Mouse (Mus musculus) intestine, embryonic 16.5 days (tissue): ENCODE measurements around the gene Bnipl. TPM values are rescaled to one million over a fixed set of nuclear protein-coding genes. Genes with fewer than 3 reads are reported as not detected.
A peak's percentile ranks its signal among the peaks of the same experiment; 100 is the strongest.

Source experiments
- ATAC-seq: fragments of 200-750 bp; cut with Nextera tagmentation; 2 replicates; pipeline ENCODE4 v1.8.0; 2017; ENCODE audit warnings: moderate TSS enrichment, moderate library complexity
- H3K27ac ChIP-seq: fragments of 300-500 bp; sonication (generic); 2 replicates; pipeline ENCODE4 v1.5.1; 2014; ENCODE audit warnings: mild to moderate bottlenecking, low read length
- H3K27me3 ChIP-seq: fragments of 300-500 bp; sonication (generic); replicated peaks from 2 replicates; pipeline ENCODE4 v1.6.1; 2014; ENCODE audit warnings: low read length, control low read depth, mixed read lengths; ENCODE audit not compliant: control insufficient read depth, insufficient read depth
- H3K36me3 ChIP-seq: fragments of 300-500 bp; sonication (generic); 2 replicates; pipeline ENCODE4 v1.6.1; 2014; ENCODE audit warnings: low read length, control low read depth; ENCODE audit not compliant: control insufficient read depth, insufficient read depth
- H3K4me1 ChIP-seq: fragments of 300-500 bp; sonication (generic); 2 replicates; pipeline ENCODE4 v1.6.1; 2014; ENCODE audit warnings: low read length, control low read depth, mixed read lengths; ENCODE audit not compliant: control insufficient read depth, insufficient read depth
- H3K4me2 ChIP-seq: fragments of 300-500 bp; sonication (generic); 2 replicates; pipeline ENCODE4 v1.6.1; 2014; ENCODE audit warnings: low read depth, low read length, control low read depth
- H3K4me3 ChIP-seq: fragments of 300-500 bp; sonication (generic); 2 replicates; pipeline ENCODE4 v1.5.1; 2014; ENCODE audit warnings: mild to moderate bottlenecking, low read length
- H3K9ac ChIP-seq: fragments of 300-500 bp; sonication (generic); 2 replicates; pipeline ENCODE4 v1.6.1; 2014; ENCODE audit warnings: low read depth, low read length
- H3K9me3 ChIP-seq: fragments of 300-500 bp; sonication (generic); 2 replicates; pipeline ENCODE4 v1.6.1; 2016; ENCODE audit warnings: low read length, control low read depth; ENCODE audit not compliant: control insufficient read depth
- WGBS: fragments of 180-500 bp; shearing (Covaris S2); extraction: QIAGEN DNeasy Blood & Tissue Kit; methylation state at CpG from one replicate; pipeline ENCODE4 v1.1.7; 2014; 5-methylcytosine and 5-hydroxymethylcytosine counted together
- polyA plus RNA-seq: library from polyadenylated mRNA; unstranded; fragments of >200 nt; fragmentation: Nextera tagmentation; extraction: Ambion mirVana; gene quantifications from 2 replicates; pipeline ENCODE4 v1.2.1, GENCODE M21; 2015

Gene Bnipl
- polyA plus RNA-seq, 1 experiment from 2014 or later, result 0.72 TPM

DNA sequence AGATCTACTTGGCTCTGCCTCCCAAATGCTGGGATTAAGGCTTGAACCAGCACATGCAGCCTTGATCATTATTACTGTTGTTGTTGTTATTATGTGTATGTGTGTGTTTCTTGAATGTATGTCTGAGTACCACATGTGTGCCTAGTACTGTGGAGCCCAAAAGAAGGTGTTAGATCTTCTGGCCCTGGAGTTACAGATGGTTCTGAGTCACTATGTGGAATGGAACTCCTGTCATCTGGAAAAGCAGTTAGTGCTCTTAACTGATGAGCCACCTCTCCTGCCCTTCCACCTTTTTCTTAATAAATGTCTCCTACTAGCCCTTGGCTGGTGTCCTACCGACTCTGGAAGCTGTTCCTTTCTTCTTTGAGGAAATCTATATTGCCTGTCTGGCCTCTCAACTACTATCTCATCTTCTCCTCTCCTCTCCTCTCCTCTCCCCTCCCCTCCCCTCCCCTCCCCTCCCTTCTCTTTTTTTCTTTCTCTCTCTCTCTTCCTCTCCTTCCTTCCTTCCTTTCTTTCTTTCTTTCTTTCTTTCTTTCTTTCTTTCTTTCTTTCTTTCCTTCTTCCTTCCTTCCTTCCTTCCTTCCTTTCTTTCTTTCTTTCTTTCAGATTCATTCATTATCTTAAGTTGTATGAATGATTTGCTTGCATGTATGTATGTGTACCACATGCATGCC, 3.2 kb downstream of the Bnipl start:
- H3K27ac ChIP-seq, result no peak overlapping the region
- WGBS, result 63% methylated on average over 1 of the region's 1 CpGs
- H3K4me1 ChIP-seq, result peaks cover 4% of the 10 kb centered on the region; the same call in 1 of the 2 replicates
- no peaks in the 10 kb centered on the region for H3K9me3 ChIP-seq
- H3K4me3 ChIP-seq, result no peak overlapping the region
- H3K9ac ChIP-seq, result no peak overlapping the region
- ATAC-seq, result no peak
- no peaks in the 10 kb centered on the region for H3K27me3 ChIP-seq
- no peaks in the 10 kb centered on the region for H3K36me3 ChIP-seq
- H3K4me2 ChIP-seq, result no peak overlapping the region

DNA sequence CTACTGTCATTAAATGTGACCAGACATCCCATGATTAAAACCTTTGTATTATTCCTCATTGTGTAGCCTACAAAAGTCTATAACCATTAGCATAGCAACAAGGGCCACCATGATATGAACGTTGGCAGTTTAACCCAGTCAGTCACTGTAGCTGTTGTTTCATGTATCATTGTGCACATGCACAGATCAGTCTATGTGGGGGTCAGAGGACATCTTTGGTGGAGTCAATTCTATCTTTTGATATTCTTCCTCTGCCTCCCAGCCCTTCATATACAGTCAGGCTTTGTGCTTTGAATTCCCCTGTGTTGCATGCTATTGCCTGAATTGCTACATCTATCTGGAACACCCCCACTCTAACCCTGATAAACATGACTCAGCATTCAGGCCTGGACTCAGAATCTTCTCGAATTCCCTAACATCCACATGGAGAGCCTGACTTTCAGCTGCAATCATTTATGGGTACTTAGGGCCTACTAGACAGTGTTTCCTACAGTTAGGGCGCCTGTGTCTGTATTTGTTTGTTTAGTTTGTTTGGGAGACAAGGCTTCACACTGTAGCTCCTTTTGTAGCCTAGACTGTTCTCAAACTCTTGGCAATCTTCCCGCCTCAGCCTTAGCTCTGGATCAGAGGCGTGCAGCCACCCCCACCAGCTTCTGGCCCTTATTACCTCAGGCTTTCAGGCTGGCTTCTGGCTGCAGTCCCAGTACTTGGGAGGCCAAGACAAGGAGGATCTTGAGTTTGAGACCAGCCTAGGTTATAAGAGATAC, 4.3 kb downstream of the Bnipl start:
- H3K9me3 ChIP-seq, result no peaks in the 10 kb centered on the region
- no peak overlapping the region for H3K4me3 ChIP-seq

DNA sequence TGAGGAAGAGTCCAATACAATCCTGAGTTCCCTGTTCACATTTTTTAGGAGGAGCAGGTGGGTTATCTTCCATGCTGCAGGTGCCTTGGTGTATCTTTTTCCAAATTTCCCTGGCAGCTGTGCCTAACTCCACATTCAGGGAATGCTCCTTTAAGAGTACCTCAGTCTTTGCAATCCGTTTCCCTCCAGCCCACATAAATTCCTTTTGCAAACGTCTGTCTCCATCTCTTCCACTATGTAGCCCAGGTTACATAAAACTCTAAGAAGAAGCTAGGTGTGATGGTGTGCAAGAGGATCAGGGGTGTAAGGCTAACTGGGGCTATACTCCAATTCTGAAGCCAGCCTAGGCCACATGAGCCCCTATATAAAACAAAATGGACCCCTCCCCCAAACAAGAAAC, 7.9 kb downstream of the Bnipl start:
- H3K4me2 ChIP-seq, result no peak overlapping the region
- H3K4me1 ChIP-seq, result no peaks in the 10 kb centered on the region
- H3K9ac ChIP-seq, result no peak overlapping the region
- ATAC-seq, result no peak
- no peak overlapping the region for H3K27ac ChIP-seq
- WGBS, result 74% methylated on average over 2 of the region's 2 CpGs
- H3K27me3 ChIP-seq, result no peaks in the 10 kb centered on the region
- H3K36me3 ChIP-seq, result peaks cover 4% of the 10 kb centered on the region; the same call in 1 of the 2 replicates
- H3K4me3 ChIP-seq, result no peak overlapping the region
- H3K9me3 ChIP-seq, result no peaks in the 10 kb centered on the region

More for the DNA sequence above, 4.3 kb downstream of the Bnipl start:
- Histone ChIP-seq H3K4me2 (no peak overlapping the region), H3K4me1 (peaks cover 4% of the 10 kb centered on the region; the same call in 1 of the 2 replicates), H3K27me3 (no peaks in the 10 kb centered on the region), H3K9ac (no peak overlapping the region), H3K36me3 (no peaks in the 10 kb centered on the region), H3K27ac (no peak overlapping the region)
- no peak for ATAC-seq
- WGBS, result 81% methylated on average over 5 of the region's 5 CpGs

GRCm38 (mm10) chr3:95241498-95241897, 9.5 kb downstream of the Bnipl start, which contains the start of gene Gm128:
Gm128 (minus strand) TSS chr3:95241598.
- no peak within 1 kb of the TSS for H3K27ac ChIP-seq
- H3K9ac ChIP-seq, result peak within 1 kb of the TSS; percentile 24; the same call in 1 of the 2 replicates
- peak within 1 kb of the TSS; percentile 19; the same call in 1 of the 2 replicates for H3K4me2 ChIP-seq
- H3K9me3 ChIP-seq, result no peaks in the 10 kb centered on the region
- no peak within 1 kb of the TSS for H3K4me3 ChIP-seq
- no peaks in the 10 kb centered on the region for H3K27me3 ChIP-seq
- 79% methylated on average over 7 of the region's 7 CpGs for WGBS
- H3K4me1 ChIP-seq, result no peaks in the 10 kb centered on the region
- H3K36me3 ChIP-seq, result peaks cover 5% of the 10 kb centered on the region; the same call in 1 of the 2 replicates
- ATAC-seq, result no peak

GRCm38 (mm10) chr3:95240900-95241299, 10.1 kb downstream of the Bnipl start:
- no peaks in the 10 kb centered on the region for H3K27me3 ChIP-seq
- WGBS, result 39% methylated on average over 16 of the region's 17 CpGs
- ATAC-seq, result 0 out of 2 replicates have a peak, but pooled peaks have one; percentile 32
- H3K9ac ChIP-seq, result peak overlapping the region; percentile 24; the same call in 1 of the 2 replicates
- H3K36me3 ChIP-seq, result peaks cover 5% of the 10 kb centered on the region; the same call in 1 of the 2 replicates
- H3K9me3 ChIP-seq, result no peaks in the 10 kb centered on the region
- no peak overlapping the region for H3K27ac ChIP-seq
- no peak overlapping the region for H3K4me3 ChIP-seq
- no peaks in the 10 kb centered on the region for H3K4me1 ChIP-seq
- peak overlapping the region; percentile 19; the same call in 1 of the 2 replicates for H3K4me2 ChIP-seq

DNA sequence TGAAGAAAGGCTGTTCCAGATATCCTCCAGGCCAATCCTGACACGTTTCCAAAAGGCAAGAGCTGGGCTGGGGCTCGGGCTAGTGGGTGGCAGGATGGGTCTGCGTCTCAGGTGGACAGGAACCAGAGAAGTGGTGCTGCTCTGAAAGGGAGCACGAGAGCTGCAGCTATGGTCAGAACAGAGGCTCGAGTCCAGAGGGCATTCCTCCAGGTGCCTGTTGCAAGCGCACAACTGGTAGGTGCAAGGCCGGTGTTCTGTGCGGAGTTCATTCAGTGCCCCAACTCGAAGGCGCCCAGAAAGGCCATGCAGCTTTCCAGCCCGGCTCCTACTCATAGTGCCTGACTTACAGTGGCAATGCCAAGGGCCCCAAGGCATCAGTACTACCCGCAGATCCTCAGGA, 11.0 kb downstream of the Bnipl start:
- Histone ChIP-seq H3K4me2 (no peak overlapping the region), H3K36me3 (peaks cover 10% of the 10 kb centered on the region; the same call in 1 of the 2 replicates), H3K27me3 (no peaks in the 10 kb centered on the region), H3K4me1 (no peaks in the 10 kb centered on the region), H3K4me3 (no peak overlapping the region), H3K9ac (no peak overlapping the region), H3K27ac (no peak overlapping the region), H3K9me3 (no peaks in the 10 kb centered on the region)
- no peak for ATAC-seq
- WGBS, result 87% methylated on average over 12 of the region's 12 CpGs

- ATAC-seq, result 0 out of 2 replicates have a peak, but pooled peaks have one; percentile 29
- no peaks in the 10 kb centered on the region for H3K9me3 ChIP-seq
- H3K9ac ChIP-seq, result no peak overlapping the region
- no peak overlapping the region for H3K4me2 ChIP-seq
- no peaks in the 10 kb centered on the region for H3K27me3 ChIP-seq
- H3K27ac ChIP-seq, result no peak overlapping the region
- no peak overlapping the region for H3K4me3 ChIP-seq
- H3K36me3 ChIP-seq, result peaks cover 18% of the 10 kb centered on the region
- H3K4me1 ChIP-seq, result no peaks in the 10 kb centered on the region
- WGBS, result 89% methylated on average over 6 of the region's 6 CpGs
Measured at GRCm38 (mm10) chr3:95239022-95239421, 12.0 kb downstream of the Bnipl start.

DNA sequence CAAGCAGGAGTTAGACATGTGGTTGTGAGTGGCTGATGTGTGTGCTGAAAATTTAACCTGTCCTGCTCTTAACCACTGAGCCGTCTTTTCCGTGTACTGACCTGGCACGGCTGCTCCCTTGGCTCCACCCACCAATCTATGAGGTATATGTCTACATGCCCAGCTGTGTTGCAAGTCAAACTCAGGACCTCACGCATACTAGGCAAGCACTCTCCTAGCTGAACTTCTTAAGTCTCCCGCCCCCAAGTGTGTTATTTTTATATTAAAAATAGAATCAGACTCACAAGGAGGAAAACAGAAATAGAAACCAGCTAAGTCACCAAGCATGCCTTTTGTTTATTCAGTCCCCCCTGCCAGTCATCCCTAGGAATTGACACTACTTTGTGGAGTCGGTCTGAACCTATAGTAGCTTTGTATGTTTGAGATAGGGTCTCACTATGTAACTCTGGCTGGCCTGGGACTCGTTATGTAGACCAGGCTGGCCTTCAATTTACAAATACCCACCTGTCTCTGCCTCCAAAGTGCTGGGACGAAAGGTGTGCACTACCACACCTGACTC, 13.4 kb downstream of the Bnipl start:
- WGBS, result 82% methylated on average over 8 of the region's 8 CpGs
- H3K4me2 ChIP-seq, result no peak overlapping the region
- H3K27ac ChIP-seq, result no peak overlapping the region
- no peaks in the 10 kb centered on the region for H3K27me3 ChIP-seq
- no peak overlapping the region for H3K9ac ChIP-seq
- H3K36me3 ChIP-seq, result peaks cover 23% of the 10 kb centered on the region
- no peaks in the 10 kb centered on the region for H3K9me3 ChIP-seq
- H3K4me3 ChIP-seq, result no peak overlapping the region
- no peaks in the 10 kb centered on the region for H3K4me1 ChIP-seq
- ATAC-seq, result no peak
